Mouse (Mus musculus) myocyte (in vitro differentiated cells): Measurements from ENCODE around the gene Edc4.
A peak's percentile ranks its signal among the peaks of the same experiment; 100 is the strongest.

Experiments
- CEBPB ChIP-seq: IDR thresholded peaks from 2 replicates; pipeline ENCODE4 v1.6.1; 2011; ENCODE audit warnings: mild to moderate bottlenecking, moderate library complexity; ENCODE audit not compliant: poor library complexity, insufficient read depth, severe bottlenecking
- MAX ChIP-seq: IDR thresholded peaks from one replicate; pipeline ENCODE4 v1.6.1; 2011; ENCODE audit warnings: low read depth, mild to moderate bottlenecking, control low read depth
- MYOD1 ChIP-seq, 3 experiments: IDR thresholded peaks; one replicate each; pipeline ENCODE4 v1.6.1; 2011; ENCODE audit warnings: control low read depth in 2 of 3, low read depth in 2 of 3, mild to moderate bottlenecking in 2 of 3, moderate library complexity in 1 of 3; ENCODE audit not compliant: insufficient read length in 2 of 3, control insufficient read depth in 1 of 3
- POLR2A ChIP-seq: IDR thresholded peaks from one replicate; pipeline ENCODE4 v1.6.1; 2011; ENCODE audit warnings: low read depth, mild to moderate bottlenecking, control low read depth, moderate library complexity; ENCODE audit not compliant: insufficient read length
- POLR2AphosphoS2 ChIP-seq: IDR thresholded peaks from one replicate; pipeline ENCODE4 v1.6.1; 2011; ENCODE audit warnings: low read depth, control low read depth; ENCODE audit not compliant: insufficient read length
- SRF ChIP-seq: IDR thresholded peaks from one replicate; pipeline ENCODE4 v1.6.1; 2011; ENCODE audit warnings: low read depth; ENCODE audit not compliant: control insufficient read depth, insufficient read length
- USF1 ChIP-seq: IDR thresholded peaks from one replicate; pipeline ENCODE4 v1.6.1; 2011; ENCODE audit warnings: low read depth, mild to moderate bottlenecking, control low read depth, moderate library complexity

- TF ChIP-seq POLR2AphosphoS2, result no peak
- no peak for TF ChIP-seq POLR2A
- TF ChIP-seq MYOD1 (IDR thresholded peaks at IDR 0.05; ENCODE audit: control insufficient read depth in 1 of 3, insufficient read length in 2 of 3, low read depth in 2 of 3), result peak in 1 of 3 experiments; percentile 39
- TF ChIP-seq CEBPB, result no peak
- TF ChIP-seq USF1, result no peak
- no peak for TF ChIP-seq MAX
- TF ChIP-seq SRF, result no peak
Observed at GRCm38 (mm10) chr8:105836991-105837390, 43.7 kb upstream of the Edc4 start.
